9 mouse cellular contexts compared by ENCODE assay signal in the genomic region with DNA sequence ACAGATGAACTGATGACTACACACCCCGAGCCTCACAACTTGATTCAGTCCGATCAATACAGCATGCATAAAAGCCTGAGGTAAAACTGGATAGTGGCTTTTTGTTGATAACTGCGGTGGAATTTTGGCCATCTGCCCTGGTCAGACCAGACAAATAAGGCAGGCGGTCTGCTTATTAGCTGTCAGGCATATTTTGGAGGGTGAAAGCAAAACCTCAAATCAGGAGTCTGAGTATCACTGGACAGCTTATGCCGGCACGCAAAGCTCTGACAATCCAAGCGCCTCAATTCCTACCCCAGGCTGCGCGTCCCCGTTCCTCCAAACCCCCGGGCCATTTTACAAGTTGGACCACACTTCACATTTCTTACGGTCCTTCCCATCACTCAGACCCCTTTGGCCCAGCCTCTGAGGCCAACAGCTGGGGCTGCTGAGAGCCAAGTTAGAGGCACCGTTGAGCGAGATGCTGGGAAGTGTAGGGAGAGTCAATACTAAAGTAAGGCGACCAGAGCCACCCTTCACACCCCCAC. TPM values are rescaled to one million over a fixed set of nuclear protein-coding genes. Genes with fewer than 3 reads are reported as not detected.
DNase-seq lines count a peak whose midpoint lies in the region; ATAC-seq and TF ChIP-seq lines count a peak whose summit lies in the region.
"Had no signal": no experiment of that assay in that cellular context is flagged by ENCODE, and none has a peak within 500 bp of the region (broad histone marks: within the 10 kb centered on the region; RNA-seq: fewer than 3 reads in every experiment).

No protein-coding gene starts in this region.

- WGBS in intestine, embryonic 15.5 days = 4% methylated on average over 15 of the region's 15 CpGs

- no peak for ATAC-seq in intestine, embryonic 15.5 days

- DNase-seq in left cerebral cortex, adult 2 months (ENCODE audit: extremely low spot score in 1 of 2, low spot score in 2 of 2) = no peak
- DNase-seq in left cerebral cortex, postnatal 25 days (ENCODE audit: low spot score in 2 of 2) = no peak
- DNase-seq in cerebellum, adult 8-10 months = peak; percentile 37
- DNase-seq in gastrocnemius, postnatal 25 days = peak; percentile 41
- peak; percentile 51 for DNase-seq in lung, postnatal 14 days
- peak; percentile 51 for DNase-seq in testis, postnatal 10 days (ENCODE audit: low spot score)
- no peak for DNase-seq in yolk sac, embryonic 10.5 days (ENCODE audit: low spot score)

- no peaks in the 10 kb centered on the region for H3K27me3 ChIP-seq in intestine, embryonic 15.5 days (replicated peaks)

- H3K4me3 ChIP-seq in left cerebral cortex, adult 2 months = peak overlapping the region; percentile 82
- H3K4me3 ChIP-seq in intestine, embryonic 15.5 days (replicated peaks) = peak overlapping the region; percentile 68

- TF ChIP-seq CTCF in left cerebral cortex, adult 2 months (IDR thresholded peaks at IDR 0.05) = no peak

- H3K9ac ChIP-seq in intestine, embryonic 15.5 days = peak overlapping the region; percentile 62

- no peaks in the 10 kb centered on the region for H3K36me3 ChIP-seq in intestine, embryonic 15.5 days

- peak overlapping the region; percentile 92 for H3K27ac ChIP-seq in left cerebral cortex, adult 2 months
- H3K27ac ChIP-seq in intestine, embryonic 15.5 days = 0 out of 2 replicates have a peak overlapping the region, but pooled peaks have one; percentile 17

- no peaks in the 10 kb centered on the region for H3K9me3 ChIP-seq in intestine, embryonic 15.5 days

- intact Hi-C loops in left cerebral cortex, adult 2 months (cut with DNase I) = loop anchor here (5.0 kb wide), 1 partner anchor 147 kb away; no protein-coding TSS in a partner anchor
- intact Hi-C loops in left cerebral cortex, postnatal 25 days (cut with DNase I) = no loop called here

- peak overlapping the region; percentile 93 for H3K4me2 ChIP-seq in intestine, embryonic 15.5 days (replicated peaks)

- H3K4me1 ChIP-seq in intestine, embryonic 15.5 days (replicated peaks) = peaks cover 8% of the 10 kb centered on the region

RNA-seq across cellular contexts. Expression of a gene that starts 0.8 kb away (rescaled TPM):
- 10 to 100 TPM; 48.7 to 51.9 TPM for total RNA-seq in left cerebral cortex, adult 2 months (2021)
- total RNA-seq in left cerebral cortex, postnatal 25 days (2021) = 10 to 100 TPM; 44.3 to 59.7 TPM
- total RNA-seq in gastrocnemius, postnatal 25 days (2021) = 10 to 100 TPM; 24.6 to 28.7 TPM
- 20.1 and 20.9 TPM in 2 replicates for polyA plus RNA-seq in intestine, embryonic 15.5 days (2015; fragmentation: Nextera tagmentation; extraction: Ambion mirVana)

RNA-seq across cellular contexts. Expression of a gene that starts 19.3 kb away (rescaled TPM):
- not detected for total RNA-seq in left cerebral cortex, adult 2 months (2021)
- not detected for total RNA-seq in left cerebral cortex, postnatal 25 days (2021)
- not detected for total RNA-seq in gastrocnemius, postnatal 25 days (2021)
- not detected in 2 replicates for polyA plus RNA-seq in intestine, embryonic 15.5 days (2015; fragmentation: Nextera tagmentation; extraction: Ambion mirVana)
- total RNA-seq: layer of hippocampus, postnatal 10 days had no signal

RNA-seq across cellular contexts. Expression of a gene that starts 28.8 kb away (rescaled TPM):
- under 1 TPM in 1 of 2 experiments, not detected in 1; 0.68 TPM for total RNA-seq in left cerebral cortex, adult 2 months (2021)
- under 1 TPM; 0.46 to 0.50 TPM for total RNA-seq in left cerebral cortex, postnatal 25 days (2021)
- total RNA-seq in gastrocnemius, postnatal 25 days (2021) = 1 to 10 TPM in 1 of 2 experiments, under 1 TPM in 1; 0.61 to 1.1 TPM
- 19.0 and 22.5 TPM in 2 replicates for polyA plus RNA-seq in intestine, embryonic 15.5 days (2015; fragmentation: Nextera tagmentation; extraction: Ambion mirVana)
- total RNA-seq: layer of hippocampus, postnatal 10 days had no signal

Comparison
In these comparisons a context has a peak if more than half of its experiments do, and no peak if none do; other contexts are left out.
1. DNase-seq: peak in cerebellum, adult 8-10 months (single experiment), gastrocnemius, postnatal 25 days (single experiment), lung, postnatal 14 days (single experiment) and testis, postnatal 10 days (single experiment); none in left cerebral cortex, adult 2 months (0 of 2), left cerebral cortex, postnatal 25 days (0 of 2) and yolk sac, embryonic 10.5 days (single experiment).